ENCODE assay signal across 13 mouse cellular contexts in the genomic region with DNA sequence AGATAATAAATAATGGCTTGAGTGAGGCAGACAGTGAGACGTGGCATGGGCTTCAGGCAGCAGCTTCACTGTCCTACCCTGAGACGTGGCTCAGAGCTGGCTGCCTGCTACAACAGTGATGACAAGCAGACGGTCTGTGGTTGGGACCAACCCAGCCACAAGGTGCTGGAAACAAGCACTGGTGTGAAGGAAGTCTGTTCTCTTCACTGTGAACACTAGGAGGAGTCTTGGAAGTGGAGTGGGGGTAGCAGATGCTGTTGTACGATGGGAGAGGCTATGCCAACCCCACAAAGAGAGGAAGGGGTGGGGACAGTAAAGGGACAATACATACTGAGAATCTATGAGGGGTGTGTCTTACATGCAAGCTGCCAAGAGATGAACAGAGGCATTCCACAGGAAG. TPM values are rescaled to one million over a fixed set of nuclear protein-coding genes. Genes with fewer than 3 reads are reported as not detected.
DNase-seq lines count a peak whose midpoint lies in the region; ATAC-seq and TF ChIP-seq lines count a peak whose summit lies in the region.
"Had no signal": no experiment of that assay in that cellular context is flagged by ENCODE, and none has a peak within 500 bp of the region (broad histone marks: within the 10 kb centered on the region; RNA-seq: fewer than 3 reads in every experiment).

No protein-coding gene starts in this region.

- no peak overlapping the region for H3K27ac ChIP-seq in forebrain, embryonic 11.5 days (ENCODE audit: low read depth, low read length)
- H3K27ac ChIP-seq in forebrain, embryonic 10.5 days, result no peak overlapping the region
- 0 out of 2 replicates have a peak overlapping the region, but pooled peaks have one; percentile 6 for H3K27ac ChIP-seq in left cerebral cortex, adult 2 months
- H3K27ac ChIP-seq in limb, embryonic 10.5 days, result peak overlapping the region; percentile 8; the same call in 1 of the 2 replicates
- H3K27ac ChIP-seq: embryonic facial prominence, embryonic 12.5 days; liver, embryonic 13.5 days; midbrain, embryonic 13.5 days had no signal

- H3K4me2 ChIP-seq in forebrain, embryonic 11.5 days (ENCODE audit: low read depth, low read length, severe bottlenecking), result no peak overlapping the region
- H3K4me2 ChIP-seq: embryonic facial prominence, embryonic 12.5 days; liver, embryonic 13.5 days; midbrain, embryonic 13.5 days had no signal

- H3K36me3 ChIP-seq in forebrain, embryonic 11.5 days (ENCODE audit: control insufficient read depth, insufficient read depth, low read length), result no peaks in the 10 kb centered on the region
- peaks cover 14% of the 10 kb centered on the region for H3K36me3 ChIP-seq in forebrain, embryonic 10.5 days (replicated peaks)
- no peaks in the 10 kb centered on the region for H3K36me3 ChIP-seq in limb, embryonic 10.5 days
- H3K36me3 ChIP-seq: liver, embryonic 13.5 days; midbrain, embryonic 13.5 days had no signal

- 0 out of 2 replicates have a peak, but pooled peaks have one; percentile 16 for ATAC-seq in forebrain, embryonic 11.5 days (replicated peaks; ENCODE audit: low FRiP score)
- ATAC-seq: activated CD4-positive, CD25-positive, alpha-beta regulatory T cell, adult 4 months; midbrain, embryonic 13.5 days had no signal

- WGBS in forebrain, embryonic 11.5 days, result 77% methylated on average over 4 of the region's 4 CpGs
- WGBS in forebrain, embryonic 10.5 days, result 79% methylated on average over 4 of the region's 4 CpGs
- 62% methylated on average over 4 of the region's 4 CpGs for WGBS in limb, embryonic 10.5 days

- DNase-seq in forebrain, embryonic 11.5 days (ENCODE audit: low spot score), result no peak
- no peak for DNase-seq in forebrain, embryonic 10.5 days (ENCODE audit: extremely low spot score, low spot score)
- no peak for DNase-seq in left cerebral cortex, adult 2 months (ENCODE audit: extremely low spot score in 1 of 2, low spot score in 2 of 2)
- no peak for DNase-seq in left cerebral cortex, adult 9 months (ENCODE audit: low spot score in 2 of 2)
- DNase-seq in limb, embryonic 10.5 days (ENCODE audit: low spot score), result no peak
- peak; percentile 36 for DNase-seq in thymus, postnatal 14 days
- DNase-seq in urinary bladder, postnatal 36 days (ENCODE audit: low spot score in 2 of 2), result no peak
- DNase-seq in spleen, adult 18-20 months, result no peak
- DNase-seq: gastrocnemius, postnatal 14 days; liver, embryonic 13.5 days had no signal

- H3K9me3 ChIP-seq in forebrain, embryonic 11.5 days (ENCODE audit: control insufficient read depth, low read length), result no peaks in the 10 kb centered on the region
- H3K9me3 ChIP-seq in forebrain, embryonic 10.5 days, result no peaks in the 10 kb centered on the region
- H3K9me3 ChIP-seq in limb, embryonic 10.5 days (replicated peaks), result no peaks in the 10 kb centered on the region
- H3K9me3 ChIP-seq: embryonic facial prominence, embryonic 12.5 days; liver, embryonic 13.5 days; midbrain, embryonic 13.5 days had no signal

- TF ChIP-seq CTCF in left cerebral cortex, adult 2 months (IDR thresholded peaks at IDR 0.05), result peak; percentile 30

- no peak overlapping the region for H3K4me3 ChIP-seq in forebrain, embryonic 11.5 days (ENCODE audit: low read depth, low read length)
- no peak overlapping the region for H3K4me3 ChIP-seq in forebrain, embryonic 10.5 days
- no peak overlapping the region for H3K4me3 ChIP-seq in left cerebral cortex, adult 2 months
- no peak overlapping the region for H3K4me3 ChIP-seq in limb, embryonic 10.5 days
- H3K4me3 ChIP-seq: embryonic facial prominence, embryonic 12.5 days; liver, embryonic 13.5 days; midbrain, embryonic 13.5 days had no signal

- intact Hi-C loops in left cerebral cortex, adult 2 months (cut with DNase I), result loop anchor here (5.0 kb wide), 1 partner anchor 36 kb away; no protein-coding TSS in a partner anchor

- H3K9ac ChIP-seq in forebrain, embryonic 11.5 days (ENCODE audit: low read length), result no peak overlapping the region
- H3K9ac ChIP-seq: embryonic facial prominence, embryonic 12.5 days; liver, embryonic 13.5 days; midbrain, embryonic 13.5 days had no signal

- no peaks in the 10 kb centered on the region for H3K27me3 ChIP-seq in forebrain, embryonic 11.5 days (ENCODE audit: control insufficient read depth, insufficient read depth, low read length)
- no peaks in the 10 kb centered on the region for H3K27me3 ChIP-seq in forebrain, embryonic 10.5 days (ENCODE audit: poor library complexity, severe bottlenecking)
- no peaks in the 10 kb centered on the region for H3K27me3 ChIP-seq in limb, embryonic 10.5 days (ENCODE audit: low read depth, poor library complexity, severe bottlenecking)
- H3K27me3 ChIP-seq: embryonic facial prominence, embryonic 12.5 days; liver, embryonic 13.5 days; midbrain, embryonic 13.5 days had no signal

- peaks cover 3% of the 10 kb centered on the region for H3K4me1 ChIP-seq in forebrain, embryonic 11.5 days (replicated peaks; ENCODE audit: control insufficient read depth, insufficient read depth, low read length)
- peaks cover 49% of the 10 kb centered on the region for H3K4me1 ChIP-seq in forebrain, embryonic 10.5 days
- peaks cover 49% of the 10 kb centered on the region for H3K4me1 ChIP-seq in limb, embryonic 10.5 days
- H3K4me1 ChIP-seq: liver, embryonic 13.5 days had no signal

RNA-seq across cellular contexts. Expression of a gene that starts 12.0 kb away (rescaled TPM):
- polyA plus RNA-seq in forebrain, embryonic 11.5 days (2014; fragmentation: Nextera tagmentation; extraction: Ambion mirVana), result 5.1 and 5.3 TPM in 2 replicates
- polyA plus RNA-seq in forebrain, embryonic 10.5 days (2016; fragmentation: Nextera tagmentation; extraction: Ambion mirVana), result 3.2 and 3.3 TPM in 2 replicates
- 10 to 100 TPM; 39.7 to 40.7 TPM for total RNA-seq in left cerebral cortex, adult 2 months (2021)
- polyA plus RNA-seq in limb, embryonic 10.5 days (2016; fragmentation: Nextera tagmentation; extraction: Ambion mirVana), result 3.4 and 4.0 TPM in 2 replicates

Comparison
In these comparisons a context has a peak if more than half of its experiments do, and no peak if none do; other contexts are left out.
1. H3K27ac ChIP-seq: peak in left cerebral cortex, adult 2 months (single experiment) and limb, embryonic 10.5 days (single experiment); none in forebrain, embryonic 11.5 days (single experiment) and forebrain, embryonic 10.5 days (single experiment).